Mouse (Mus musculus): ENCODE results near the gene Hdac4.

Gene Hdac4

GRCm38 (mm10) chr1:92129751-92130150 lies 65.7 kb downstream of the Hdac4 start:
- DNase-seq, result no peak

- DNase-seq, result no peak
Measured at GRCm38 (mm10) chr1:92127785-92128184, 67.7 kb downstream of the Hdac4 start.

GRCm38 (mm10) chr1:92127366-92127765 lies 68.1 kb downstream of the Hdac4 start:
- no peak for DNase-seq

GRCm38 (mm10) chr1:92124497-92125201 lies 70.8 kb downstream of the Hdac4 start:
- DNase-seq, result no peak

GRCm38 (mm10) chr1:92119303-92119702 lies 76.2 kb downstream of the Hdac4 start:
- DNase-seq, result no peak

- DNase-seq, result no peak
Measured at GRCm38 (mm10) chr1:92117597-92117996, 77.9 kb downstream of the Hdac4 start.

GRCm38 (mm10) chr1:92116169-92116568 lies 79.3 kb downstream of the Hdac4 start:
- no peak for DNase-seq

- no peak for DNase-seq
Measured at GRCm38 (mm10) chr1:92114091-92114490, 81.4 kb downstream of the Hdac4 start.

GRCm38 (mm10) chr1:92113243-92114009 lies 82.1 kb downstream of the Hdac4 start:
- no peak for DNase-seq

GRCm38 (mm10) chr1:92112591-92112990 lies 82.9 kb downstream of the Hdac4 start:
- DNase-seq, result no peak

- no peak for DNase-seq
Measured at GRCm38 (mm10) chr1:92111551-92111950, 83.9 kb downstream of the Hdac4 start.

- no peak for DNase-seq
Measured at GRCm38 (mm10) chr1:92111026-92111425, 84.5 kb downstream of the Hdac4 start.

- DNase-seq, result no peak
Measured at GRCm38 (mm10) chr1:92109221-92109620, 86.3 kb downstream of the Hdac4 start.

- no peak for DNase-seq
Measured at GRCm38 (mm10) chr1:92108556-92108955, 86.9 kb downstream of the Hdac4 start.

GRCm38 (mm10) chr1:92107996-92108395 lies 87.5 kb downstream of the Hdac4 start:
- DNase-seq, result no peak

GRCm38 (mm10) chr1:92107521-92107920 lies 88.0 kb downstream of the Hdac4 start:
- no peak for DNase-seq

GRCm38 (mm10) chr1:92106486-92107160 lies 88.9 kb downstream of the Hdac4 start:
- DNase-seq, result no peak

GRCm38 (mm10) chr1:92104718-92105117 lies 90.8 kb downstream of the Hdac4 start:
- DNase-seq, result no peak

- DNase-seq, result no peak
Measured at GRCm38 (mm10) chr1:92103971-92104370, 91.5 kb downstream of the Hdac4 start.

GRCm38 (mm10) chr1:92103377-92103776 lies 92.1 kb downstream of the Hdac4 start:
- no peak for DNase-seq

- DNase-seq, result no peak
Measured at GRCm38 (mm10) chr1:92102825-92103224, 92.7 kb downstream of the Hdac4 start.

- no peak for DNase-seq
Measured at GRCm38 (mm10) chr1:92100371-92100891, 95.1 kb downstream of the Hdac4 start.

GRCm38 (mm10) chr1:92099964-92100363 lies 95.5 kb downstream of the Hdac4 start:
- no peak for DNase-seq

Measured in thymus, postnatal 36 days (tissue).